Mouse (Mus musculus): ENCODE measurements at regions not wholly inside any gene's neighbourhood (a gene's known extent, or its start where the extent isn't known, plus 50 kb on each side); places are given as distances from the start of the nearest gene placed in this dataset.
"Not testable (repeated sequence)": the region's sequence is repeated elsewhere in the genome, so short reads cannot be mapped to it uniquely, and the experiment has no call there.

- in situ Hi-C loops (cut with MseI, MboI), result not testable (repeated sequence)
Observed at GRCm38 (mm10) chr3:31708367-31708766, 193.9 kb upstream of the Kcnmb2 start.

GRCm38 (mm10) chr3:31741289-31741688 is 161.0 kb upstream of the Kcnmb2 start:
- in situ Hi-C loops (cut with MseI, MboI), result no loop called here

GRCm38 (mm10) chr3:31755881-31756280 is 146.4 kb upstream of the Kcnmb2 start:
- in situ Hi-C loops (cut with MseI, MboI), result no loop called here

DNA sequence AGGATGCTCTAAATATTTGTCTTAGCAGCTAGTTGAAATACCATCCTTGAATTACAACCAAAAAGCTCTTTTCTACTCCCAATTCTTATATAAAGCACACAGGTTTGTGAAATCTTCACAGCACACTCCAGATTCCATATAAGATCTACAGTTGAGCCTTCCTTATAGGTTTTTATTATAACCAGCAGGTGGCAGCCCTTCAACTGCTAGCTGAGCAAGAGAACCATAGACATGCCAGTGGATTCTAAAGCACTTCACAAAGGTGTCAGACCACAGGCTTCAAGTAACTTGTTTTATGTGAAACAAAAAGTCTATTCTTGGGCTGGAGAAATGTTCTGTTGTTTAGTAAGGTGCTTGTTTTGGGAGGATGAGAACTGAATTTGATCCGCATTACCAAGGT is 133.1 kb upstream of the Kcnmb2 start:
- in situ Hi-C loops (cut with MseI, MboI), result no loop called here

GRCm38 (mm10) chr3:31790342-31790970 is 111.9 kb upstream of the Kcnmb2 start:
- in situ Hi-C loops (cut with MseI, MboI), result loop anchor here (5.0 to 25.0 kb wide), 4 partner anchors 394 to 697 kb away; partner anchors contain the start of gene Kcnmb3 (in 1 of the 2)

DNA sequence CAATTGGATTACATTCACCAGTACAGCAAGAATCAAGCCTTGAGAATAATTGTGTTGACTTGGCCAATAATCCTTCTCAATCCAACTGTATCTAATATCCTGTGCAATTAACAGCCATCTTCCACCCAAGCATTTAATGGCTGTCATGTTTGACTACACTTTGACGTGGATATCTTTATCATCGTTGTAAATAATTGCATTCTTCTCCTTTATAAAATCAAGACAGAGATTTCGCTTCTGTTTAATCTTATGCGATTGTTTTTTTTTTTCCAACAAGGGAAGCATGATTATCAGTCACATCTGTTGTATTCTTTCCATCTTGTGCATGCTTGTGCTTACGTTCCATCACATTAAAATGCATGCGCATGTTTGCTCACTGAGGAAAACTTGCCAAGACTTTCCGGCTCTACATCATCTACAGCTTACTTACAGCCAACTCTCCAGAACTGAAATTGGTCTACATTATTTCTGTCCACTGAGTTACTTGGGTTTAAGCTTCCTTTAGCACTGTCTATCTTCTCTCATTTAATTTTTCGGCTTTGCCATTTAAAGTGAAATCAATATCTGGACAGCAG is 108.8 kb upstream of the Kcnmb2 start:
- in situ Hi-C loops (cut with MseI, MboI), result loop anchor here (5.0 to 25.0 kb wide), 4 partner anchors 391 to 694 kb away; partner anchors contain the start of gene Kcnmb3 (in 1 of the 2)

- in situ Hi-C loops (cut with MseI, MboI), result loop anchor here in 1 of 2 experiments (10.0 to 25.0 kb wide), 3 partner anchors 388 to 691 kb away; partner anchors contain the start of gene Kcnmb3
Observed at GRCm38 (mm10) chr3:31796621-31797020, 105.7 kb upstream of the Kcnmb2 start.

DNA sequence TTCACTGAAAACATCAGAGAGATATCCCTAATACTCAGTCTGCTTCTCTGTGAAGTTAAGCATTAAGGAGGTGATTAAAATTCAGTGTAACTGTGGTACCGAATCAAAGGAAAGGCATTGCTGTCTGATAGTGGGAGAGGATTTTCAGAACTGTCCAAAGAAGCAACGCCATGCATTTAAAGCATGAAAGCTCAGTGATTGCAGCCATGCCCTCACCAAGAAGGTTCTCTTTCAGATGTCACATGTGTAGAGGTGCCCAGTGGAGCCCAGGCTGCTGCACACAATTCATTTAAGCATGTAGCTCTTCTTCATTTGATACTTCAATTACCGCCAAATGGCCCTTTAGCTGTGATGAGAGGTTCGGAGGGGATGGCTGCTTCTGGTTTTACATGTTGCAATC is 103.1 kb upstream of the Kcnmb2 start:
- in situ Hi-C loops (cut with MseI, MboI), result loop anchor here in 1 of 2 experiments (10.0 to 25.0 kb wide), 3 partner anchors 386 to 688 kb away; partner anchors contain the start of gene Kcnmb3

DNA sequence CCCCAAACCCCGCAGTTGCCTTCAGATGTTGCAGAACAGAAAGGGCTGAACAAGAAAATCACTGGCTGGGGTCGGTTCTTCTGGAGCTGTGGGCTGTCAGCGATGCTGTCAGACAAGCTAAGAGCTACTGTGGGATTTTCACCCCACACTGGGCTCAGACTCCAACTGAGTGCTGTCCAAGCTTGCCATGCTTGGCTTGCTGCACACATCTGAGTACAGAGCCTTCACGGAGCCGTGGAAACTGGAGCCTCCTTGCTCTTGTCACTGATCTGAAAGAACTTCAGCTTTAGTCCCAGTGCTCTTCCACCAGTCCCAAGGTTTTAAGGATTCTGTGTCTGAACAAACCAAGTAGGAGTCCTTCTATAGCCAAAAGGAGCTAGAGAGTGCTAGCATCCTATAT is 98.3 kb upstream of the Kcnmb2 start:
- in situ Hi-C loops (cut with MseI, MboI), result no loop called here

GRCm38 (mm10) chr3:31807741-31808140 is 94.6 kb upstream of the Kcnmb2 start:
- in situ Hi-C loops (cut with MseI, MboI), result no loop called here

DNA sequence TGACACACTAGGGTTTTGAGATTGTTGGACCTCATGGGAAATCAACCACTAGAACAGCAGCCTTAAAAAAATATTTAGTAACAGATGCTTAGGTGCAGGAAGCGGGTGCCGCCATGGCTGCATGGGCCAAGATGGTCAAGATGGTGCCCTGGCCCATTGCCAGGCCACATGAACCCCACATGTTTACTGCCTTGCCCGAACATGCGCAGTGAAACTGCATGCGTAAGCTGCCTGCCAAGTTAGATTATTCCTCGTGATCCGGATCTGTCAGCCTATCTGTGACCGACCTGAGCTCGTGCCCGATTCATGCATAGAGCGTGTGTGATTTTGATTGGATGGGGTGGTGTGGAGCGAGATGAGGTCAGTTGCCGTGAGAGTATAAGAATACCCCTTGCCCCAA is 93.2 kb upstream of the Kcnmb2 start:
- in situ Hi-C loops (cut with MseI, MboI), result not testable (repeated sequence)

DNA sequence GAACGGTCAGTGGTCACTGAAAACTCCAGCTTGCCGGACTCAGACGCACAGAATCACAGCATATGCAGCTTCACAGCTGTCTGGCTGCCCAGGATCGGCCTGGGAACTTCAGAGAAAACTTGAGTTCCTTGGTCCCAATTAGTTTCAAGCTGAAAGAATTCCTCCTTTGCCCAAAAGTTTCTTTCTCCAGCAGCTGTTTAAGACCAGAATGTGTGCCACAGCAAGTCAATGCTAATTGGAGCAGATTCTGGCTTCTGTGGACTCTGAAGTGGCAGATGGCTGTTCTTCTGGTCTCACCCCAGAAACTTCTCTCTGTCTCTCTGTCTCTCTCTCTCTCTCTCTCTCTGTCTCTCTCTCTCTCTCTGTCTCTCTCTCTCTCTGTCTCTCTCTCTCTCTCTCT is 91.1 kb upstream of the Kcnmb2 start:
- in situ Hi-C loops (cut with MseI, MboI), result no loop called here

DNA sequence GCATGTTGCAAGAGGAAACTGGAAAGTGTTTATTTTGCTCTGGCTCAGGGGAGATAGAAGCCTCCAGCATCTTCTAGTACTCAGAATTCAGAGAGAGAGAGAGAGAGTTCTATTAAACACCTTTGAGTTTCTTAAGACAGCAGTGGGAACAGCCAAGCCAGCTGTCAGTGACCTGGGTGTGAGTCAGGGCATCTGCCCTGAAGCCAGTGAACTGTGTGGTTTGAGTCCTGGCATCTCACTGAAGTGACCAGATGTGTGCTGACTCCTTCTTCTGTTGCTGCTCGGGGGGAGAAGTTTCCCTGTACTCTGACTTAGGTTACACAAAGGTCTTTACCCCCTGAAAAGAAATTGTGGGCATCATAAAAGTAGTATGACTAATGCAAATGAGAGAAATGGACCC is 70.4 kb upstream of the Kcnmb2 start:
- in situ Hi-C loops (cut with MseI, MboI), result no loop called here

GRCm38 (mm10) chr3:31841253-31841652 is 61.1 kb upstream of the Kcnmb2 start:
- in situ Hi-C loops (cut with MseI, MboI), result no loop called here

- in situ Hi-C loops (cut with MseI, MboI), result no loop called here
Observed at GRCm38 (mm10) chr3:31847087-31847486, 55.2 kb upstream of the Kcnmb2 start.
